Mouse (Mus musculus) bone marrow, adult 2 months (tissue): ENCODE results near the gene 1600014C10Rik.

Experiments used
- CTCF ChIP-seq: fragments of 200-500 bp; IDR thresholded peaks from 2 replicates; pipeline ENCODE4 v1.5.1; 2011; ENCODE audit warnings: low read length, control low read depth; ENCODE audit not compliant: control insufficient read depth, insufficient read depth
- POLR2A ChIP-seq: fragments of 200-500 bp; IDR thresholded peaks from 2 replicates; pipeline ENCODE4 v1.6.1; 2011; ENCODE audit warnings: low read depth, mild to moderate bottlenecking, control low read depth, low read length, borderline replicate concordance; ENCODE audit not compliant: control insufficient read depth

DNA sequence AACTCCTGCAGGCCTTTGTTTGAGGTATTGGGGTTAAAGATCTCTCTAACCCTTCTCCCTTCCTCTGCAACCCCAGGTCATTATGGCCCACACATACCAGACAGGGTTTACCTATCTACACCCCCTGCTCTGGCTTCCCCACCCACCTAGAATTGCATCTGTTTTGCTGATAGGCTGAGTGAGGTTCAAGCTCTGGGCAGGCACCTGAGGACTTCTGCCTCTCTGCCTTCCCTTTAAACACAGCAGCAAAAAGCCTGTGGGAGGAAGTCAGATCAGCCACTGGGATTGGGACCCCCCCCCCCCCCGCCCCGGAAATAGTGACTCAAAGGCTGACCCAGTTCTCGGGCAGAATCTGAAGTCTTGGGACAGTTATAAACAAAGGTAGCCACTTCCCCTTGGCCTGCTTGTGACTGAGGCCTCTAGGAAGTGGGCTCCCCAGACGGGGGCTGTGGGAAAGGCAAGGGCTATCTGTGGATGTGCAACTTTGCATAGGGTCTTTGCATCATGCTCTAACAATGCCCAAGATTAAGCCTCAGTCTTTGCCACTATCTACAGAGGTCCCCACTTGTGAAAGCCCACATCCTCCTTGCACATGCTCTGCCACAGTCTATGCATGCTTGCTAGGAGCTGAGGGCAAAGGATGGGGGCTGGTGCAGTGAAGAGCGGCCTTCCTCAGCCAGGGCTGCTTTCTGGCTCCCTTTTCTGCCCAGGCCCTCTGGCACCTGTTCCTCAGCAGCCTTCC is 31.6 kb downstream of the 1600014C10Rik start:
- TF ChIP-seq CTCF (no peak), POLR2A (no peak)
